31 mouse cellular contexts compared by ENCODE assay signal in genomic region chr3:21585767-21586166, GRCm38 (mm10).
A peak's percentile ranks its signal among the peaks of the same experiment; 100 is the strongest.
DNase-seq lines count a peak whose midpoint lies in the region; ATAC-seq and TF ChIP-seq lines count a peak whose summit lies in the region.
"Had no signal": no experiment of that assay in that cellular context is flagged by ENCODE, and none has a peak within 500 bp of the region (broad histone marks: within the 10 kb centered on the region; RNA-seq: fewer than 3 reads in every experiment).

No protein-coding gene starts in this region.

- H3K79me2 ChIP-seq in liver, adult 2 months (ENCODE audit: control insufficient read depth, insufficient read depth, low read length) = no peaks in the 10 kb centered on the region

- H3K4me3 ChIP-seq in liver, adult 2 months (ENCODE audit: insufficient read depth, low read depth, low read length) = no peak overlapping the region
- H3K4me3 ChIP-seq in liver, embryonic 11.5 days (ENCODE audit: low read depth, low read length) = no peak overlapping the region
- no peak overlapping the region for H3K4me3 ChIP-seq in lung, postnatal 0 days (ENCODE audit: low read depth, low read length)
- no peak overlapping the region for H3K4me3 ChIP-seq in stomach, postnatal 0 days (ENCODE audit: low read depth, low read length)
- H3K4me3 ChIP-seq in hindbrain, embryonic 10.5 days = no peak overlapping the region
- H3K4me3 ChIP-seq: embryonic facial prominence, embryonic 13.5 days; embryonic facial prominence, embryonic 15.5 days; erythroblast, embryonic 14.5 days; forebrain, embryonic 10.5 days; forebrain, embryonic 12.5 days had no signal

- TF ChIP-seq EP300 in lung, postnatal 0 days (IDR thresholded peaks at IDR 0.05) = no peak
- no peak for TF ChIP-seq EP300 in stomach, postnatal 0 days (optimal IDR thresholded peaks at IDR 0.05)

- TF ChIP-seq POLR2A in liver, adult 2 months (IDR thresholded peaks at IDR 0.05; ENCODE audit: extremely low read depth, insufficient read depth, low read length) = no peak

- no peaks in the 10 kb centered on the region for H3K27me3 ChIP-seq in liver, adult 2 months (ENCODE audit: control insufficient read depth, insufficient read depth, low read length)
- no peaks in the 10 kb centered on the region for H3K27me3 ChIP-seq in liver, embryonic 11.5 days (replicated peaks; ENCODE audit: control insufficient read depth, insufficient read depth, low read length)
- no peaks in the 10 kb centered on the region for H3K27me3 ChIP-seq in lung, postnatal 0 days (replicated peaks; ENCODE audit: insufficient read depth, low read length)
- no peaks in the 10 kb centered on the region for H3K27me3 ChIP-seq in stomach, postnatal 0 days (ENCODE audit: control insufficient read depth, insufficient read depth, low read length)
- H3K27me3 ChIP-seq in hindbrain, embryonic 10.5 days (ENCODE audit: insufficient read depth, poor library complexity, severe bottlenecking) = no peaks in the 10 kb centered on the region
- H3K27me3 ChIP-seq: CH12.LX; embryonic facial prominence, embryonic 13.5 days; embryonic facial prominence, embryonic 15.5 days; forebrain, embryonic 12.5 days; Patski had no signal

- no peaks in the 10 kb centered on the region for H3K9me3 ChIP-seq in liver, embryonic 11.5 days (ENCODE audit: control insufficient read depth, low read length)
- no peaks in the 10 kb centered on the region for H3K9me3 ChIP-seq in lung, postnatal 0 days (ENCODE audit: low read length)
- no peaks in the 10 kb centered on the region for H3K9me3 ChIP-seq in stomach, postnatal 0 days (ENCODE audit: control insufficient read depth, low read length)
- no peaks in the 10 kb centered on the region for H3K9me3 ChIP-seq in hindbrain, embryonic 10.5 days
- H3K9me3 ChIP-seq: embryonic facial prominence, embryonic 13.5 days; embryonic facial prominence, embryonic 15.5 days; forebrain, embryonic 10.5 days; forebrain, embryonic 12.5 days; G1E had no signal

- 39% methylated on average over 3 of the region's 3 CpGs for WGBS in liver, adult 2 months
- WGBS in liver, embryonic 11.5 days = 66% methylated on average over 3 of the region's 3 CpGs
- WGBS in lung, postnatal 0 days = 59% methylated on average over 3 of the region's 3 CpGs
- 69% methylated on average over 3 of the region's 3 CpGs for WGBS in stomach, postnatal 0 days
- WGBS in hindbrain, embryonic 10.5 days = 81% methylated on average over 3 of the region's 3 CpGs

- no peak overlapping the region for H3K27ac ChIP-seq in liver, adult 2 months (replicated peaks; ENCODE audit: insufficient read depth, low read depth, low read length)
- no peak overlapping the region for H3K27ac ChIP-seq in liver, embryonic 11.5 days (ENCODE audit: low read depth, low read length)
- no peak overlapping the region for H3K27ac ChIP-seq in lung, postnatal 0 days (ENCODE audit: low read length)
- H3K27ac ChIP-seq in stomach, postnatal 0 days (replicated peaks) = no peak overlapping the region
- H3K27ac ChIP-seq in hindbrain, embryonic 10.5 days = no peak overlapping the region
- H3K27ac ChIP-seq: embryonic facial prominence, embryonic 13.5 days; embryonic facial prominence, embryonic 15.5 days; forebrain, embryonic 10.5 days; forebrain, embryonic 12.5 days had no signal

- no peaks in the 10 kb centered on the region for H3K36me3 ChIP-seq in liver, adult 2 months (ENCODE audit: control insufficient read depth, insufficient read depth, low read length)
- H3K36me3 ChIP-seq in liver, embryonic 11.5 days (ENCODE audit: control insufficient read depth, insufficient read depth, low read length) = no peaks in the 10 kb centered on the region
- no peaks in the 10 kb centered on the region for H3K36me3 ChIP-seq in lung, postnatal 0 days (ENCODE audit: insufficient read depth, low read length)
- H3K36me3 ChIP-seq in stomach, postnatal 0 days (ENCODE audit: control insufficient read depth, insufficient read depth, low read length) = no peaks in the 10 kb centered on the region
- H3K36me3 ChIP-seq in hindbrain, embryonic 10.5 days = no peaks in the 10 kb centered on the region
- H3K36me3 ChIP-seq: embryonic facial prominence, embryonic 13.5 days; embryonic facial prominence, embryonic 15.5 days; forebrain, embryonic 10.5 days; forebrain, embryonic 12.5 days; G1E had no signal

- no peak for TF ChIP-seq CTCF in liver, adult 2 months (IDR thresholded peaks at IDR 0.05; ENCODE audit: low read depth, low read length)
- no peak for TF ChIP-seq CTCF in lung, postnatal 0 days (IDR thresholded peaks at IDR 0.05)
- TF ChIP-seq CTCF in stomach, postnatal 0 days (IDR thresholded peaks at IDR 0.05; ENCODE audit: low read depth) = no peak

- no peak for ATAC-seq in liver, embryonic 11.5 days (replicated peaks; ENCODE audit: low FRiP score)
- no peak for ATAC-seq in lung, postnatal 0 days
- ATAC-seq in stomach, postnatal 0 days (ENCODE audit: low FRiP score, low TSS enrichment) = peak; percentile 66; the same call in 1 of the 2 replicates
- ATAC-seq in megakaryocyte, adult 5-6 weeks (ENCODE audit: poor library complexity, severe bottlenecking) = no peak
- ATAC-seq: activated CD4-positive, CD25-positive, alpha-beta regulatory T cell, adult 4 months; CD4-positive, CD25-positive, alpha-beta regulatory T cell, adult 4 months; forebrain, embryonic 14.5 days; forebrain, embryonic 16.5 days; Patski had no signal

- H3K4me1 ChIP-seq in liver, adult 2 months (ENCODE audit: control insufficient read depth, insufficient read depth, low read length) = no peaks in the 10 kb centered on the region; the same call in 1 of the 2 replicates
- no peaks in the 10 kb centered on the region for H3K4me1 ChIP-seq in liver, embryonic 11.5 days (replicated peaks; ENCODE audit: control insufficient read depth, insufficient read depth, low read length)
- H3K4me1 ChIP-seq in lung, postnatal 0 days (ENCODE audit: insufficient read depth, low read depth, low read length) = no peaks in the 10 kb centered on the region
- no peaks in the 10 kb centered on the region for H3K4me1 ChIP-seq in stomach, postnatal 0 days (replicated peaks; ENCODE audit: control insufficient read depth, insufficient read depth)
- no peaks in the 10 kb centered on the region for H3K4me1 ChIP-seq in hindbrain, embryonic 10.5 days (replicated peaks)
- H3K4me1 ChIP-seq: embryonic facial prominence, embryonic 13.5 days; embryonic facial prominence, embryonic 15.5 days; forebrain, embryonic 10.5 days; forebrain, embryonic 12.5 days had no signal

- H3K9ac ChIP-seq in liver, adult 2 months (ENCODE audit: low read depth, low read length) = no peak overlapping the region
- H3K9ac ChIP-seq in liver, embryonic 11.5 days (ENCODE audit: low read depth, low read length) = no peak overlapping the region
- no peak overlapping the region for H3K9ac ChIP-seq in lung, postnatal 0 days (replicated peaks; ENCODE audit: low read depth)
- H3K9ac ChIP-seq in stomach, postnatal 0 days (ENCODE audit: low read length) = no peak overlapping the region
- H3K9ac ChIP-seq: embryonic facial prominence, embryonic 13.5 days; embryonic facial prominence, embryonic 15.5 days; forebrain, embryonic 12.5 days had no signal

- peak; percentile 40 for DNase-seq in liver, adult 2 months (ENCODE audit: extremely low read depth, low read depth, low spot score)
- no peak for DNase-seq in liver, embryonic 11.5 days (ENCODE audit: low spot score)
- peak; percentile 32 for DNase-seq in lung, postnatal 36 days
- no peak for DNase-seq in lung, postnatal 0 days (ENCODE audit: low spot score)
- peak; percentile 36 for DNase-seq in adipocyte (ENCODE audit: low spot score)
- DNase-seq in stomach, postnatal 0 days (ENCODE audit: low spot score) = peak; percentile 22
- DNase-seq in hindbrain, embryonic 10.5 days (ENCODE audit: low spot score) = no peak
- DNase-seq: adrenal gland, adult 2 months; adrenal gland, postnatal 10 days; adrenal gland, postnatal 25 days; B cell, adult 2 months; cerebellum, adult 11 months; cerebellum, adult 18-20 months; cerebellum, adult 8-10 months; cerebellum, adult 9-11 months; cerebellum, postnatal 14 days; cerebellum, postnatal 36 days; embryo, embryonic 11 days had no signal

- no peak overlapping the region for H3K4me2 ChIP-seq in liver, embryonic 11.5 days
- H3K4me2 ChIP-seq in lung, postnatal 0 days (replicated peaks; ENCODE audit: low read depth, low read length) = no peak overlapping the region
- no peak overlapping the region for H3K4me2 ChIP-seq in stomach, postnatal 0 days (replicated peaks; ENCODE audit: low read depth)
- H3K4me2 ChIP-seq: embryonic facial prominence, embryonic 13.5 days; embryonic facial prominence, embryonic 15.5 days; forebrain, embryonic 12.5 days had no signal

Comparison
In these comparisons a context has a peak if more than half of its experiments do, and no peak if none do; other contexts are left out.
1. DNase-seq: peak in liver, adult 2 months (single experiment), lung, postnatal 36 days (single experiment), adipocyte (single experiment) and stomach, postnatal 0 days (single experiment); none in liver, embryonic 11.5 days (single experiment), lung, postnatal 0 days (single experiment) and hindbrain, embryonic 10.5 days (single experiment).